Mouse (Mus musculus) olfactory bulb, adult 2 months (tissue): ENCODE results near the gene Mapk10.

Experiments
- CTCF ChIP-seq: fragments of 200-500 bp; IDR thresholded peaks from 2 replicates; pipeline ENCODE4 v1.5.1; 2012; ENCODE audit warnings: low read depth, mild to moderate bottlenecking, low read length, moderate library complexity; ENCODE audit not compliant: insufficient read depth
- POLR2A ChIP-seq: fragments of 200-500 bp; IDR thresholded peaks from 2 replicates; pipeline ENCODE4 v1.6.1; 2012; ENCODE audit warnings: mild to moderate bottlenecking, low read depth, low read length, moderate library complexity; ENCODE audit not compliant: insufficient read depth

GRCm38 (mm10) chr5:103160314-103161195 lies 50.6 kb downstream of the Mapk10 start:
- TF ChIP-seq CTCF = no peak
- no peak for TF ChIP-seq POLR2A
